Mouse (Mus musculus) lung, postnatal 36 days (tissue): ENCODE measurements around the gene Gpr33.

Experiments
- DNase-seq: peaks from one replicate; pipeline ENCODE4 v3.0.0; 2022; ENCODE audit warnings: mixed read lengths

Gene Gpr33

DNA sequence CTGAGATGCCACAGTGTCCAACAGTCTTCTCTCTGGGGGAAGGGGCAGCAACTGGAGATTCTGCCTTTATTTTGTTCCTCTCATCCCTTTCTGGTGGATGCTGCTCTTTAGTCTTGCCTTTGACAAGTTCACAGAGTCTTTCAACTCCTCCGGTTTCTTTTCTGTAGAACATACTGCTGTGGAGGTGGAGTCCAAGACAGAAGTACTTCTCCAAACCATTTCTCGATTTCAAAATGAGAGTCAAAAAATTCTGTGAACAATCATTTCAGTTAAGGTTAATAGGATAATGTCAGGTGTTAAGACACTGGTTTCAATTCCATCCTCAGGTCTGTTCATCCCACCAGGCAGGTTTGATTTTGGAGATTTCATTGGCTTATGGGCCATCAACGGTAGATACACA, at the start of gene Gpr33:
Gene Gpr33, minus strand, starts transcription at position 101 of the 400 bp plus-strand sequence.
- no peak for DNase-seq

GRCm38 (mm10) chr12:52049324-52049723, 21.5 kb upstream of the Gpr33 start:
- peak; percentile 9 for DNase-seq

DNA sequence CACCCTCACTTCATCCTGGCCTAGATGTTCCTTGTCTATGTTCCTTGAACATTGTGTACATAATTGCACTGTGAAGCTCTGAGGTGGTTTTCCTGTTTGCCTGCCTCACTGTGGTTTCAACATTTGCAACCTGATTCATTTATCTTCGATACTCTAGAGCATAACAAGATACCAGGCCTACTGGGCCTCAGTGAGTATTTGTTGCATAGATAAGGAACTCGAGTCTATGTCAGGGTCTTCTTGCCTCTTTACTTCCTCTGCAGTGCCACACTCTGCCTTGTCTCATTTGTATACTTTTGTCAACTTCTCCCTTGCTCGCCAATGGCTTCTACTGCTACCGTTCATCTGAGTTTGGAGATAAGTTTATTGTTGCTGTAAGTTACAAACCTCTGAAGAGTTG, 18.5 kb upstream of the Gpr33 start:
- DNase-seq, result no peak

GRCm38 (mm10) chr12:52042818-52043336, 15.0 kb upstream of the Gpr33 start:
- DNase-seq, result no peak

GRCm38 (mm10) chr12:52038352-52038751, 10.5 kb upstream of the Gpr33 start:
- no peak for DNase-seq

GRCm38 (mm10) chr12:52034956-52035355, 7.1 kb upstream of the Gpr33 start:
- DNase-seq, result no peak

GRCm38 (mm10) chr12:52032276-52032675, 4.4 kb upstream of the Gpr33 start:
- no peak for DNase-seq

DNA sequence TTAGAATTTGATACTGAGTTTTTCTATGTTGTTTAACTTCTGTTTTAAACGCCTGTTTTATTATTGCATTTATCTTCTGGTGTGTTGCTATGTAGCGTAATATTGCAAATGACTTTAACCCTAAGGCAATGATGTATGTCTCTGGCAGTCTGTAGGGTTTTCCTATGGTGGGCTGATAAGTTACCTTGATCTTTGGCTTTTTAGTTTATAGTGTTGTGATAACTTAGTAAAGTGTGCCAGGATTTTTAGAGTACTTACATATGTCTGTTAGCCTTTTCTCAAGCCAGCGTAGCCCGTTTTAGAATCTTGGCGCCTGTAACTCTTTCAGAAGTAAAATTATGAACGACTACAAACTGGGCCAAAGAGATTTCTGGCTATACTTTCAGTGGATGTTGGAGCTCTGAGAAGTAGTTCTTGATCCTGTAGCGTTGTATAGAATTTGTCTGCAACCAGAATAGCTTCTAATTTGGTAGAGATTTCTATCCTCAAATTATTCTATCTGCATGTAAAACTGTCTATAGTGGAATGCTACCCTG, 13.3 kb downstream of the Gpr33 start:
- no peak for DNase-seq

- DNase-seq, result peak; percentile 46
Observed at GRCm38 (mm10) chr12:52014044-52014443, 13.8 kb downstream of the Gpr33 start.

DNA sequence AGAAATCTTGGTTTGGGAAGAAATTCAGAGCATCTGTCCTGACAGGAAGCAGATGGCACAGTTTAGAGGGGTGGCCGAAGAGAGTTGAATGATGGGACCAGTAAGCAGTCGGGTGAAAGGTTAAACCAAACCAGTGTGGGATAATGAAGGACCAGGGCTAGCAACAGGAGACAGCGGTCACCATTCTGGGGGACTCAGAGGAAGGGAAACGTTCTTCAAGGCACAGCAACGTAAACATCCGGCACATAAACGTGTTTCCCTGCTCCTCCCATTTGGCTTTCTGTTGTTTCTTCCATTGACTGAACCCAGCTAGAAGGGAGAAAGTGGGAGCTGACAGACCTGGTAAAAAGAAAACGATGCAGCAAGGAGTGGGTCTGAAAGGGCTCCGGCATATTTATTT, 14.6 kb downstream of the Gpr33 start:
- no peak for DNase-seq

DNA sequence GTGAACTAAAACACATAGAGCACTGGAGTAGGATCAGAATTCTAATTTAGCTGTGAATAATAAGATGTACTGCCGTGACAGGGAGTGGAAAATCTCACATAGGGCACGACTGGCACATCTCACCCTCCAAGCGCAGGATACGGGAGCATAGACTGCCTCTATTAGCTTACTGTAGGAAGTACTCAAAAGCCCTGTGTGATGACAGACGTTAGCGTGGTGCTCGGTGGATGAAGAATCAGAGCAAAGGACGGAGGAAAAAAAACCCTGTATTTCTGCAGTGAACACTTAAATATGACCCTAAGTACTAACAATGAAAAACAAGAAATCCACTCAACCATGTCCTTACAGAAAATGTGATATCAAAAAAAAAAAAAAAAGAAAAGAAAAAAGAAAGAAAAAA, 15.7 kb downstream of the Gpr33 start:
- DNase-seq, result no peak

- DNase-seq, result peak; percentile 47
Observed at GRCm38 (mm10) chr12:52010630-52010961, 17.3 kb downstream of the Gpr33 start.

- DNase-seq, result no peak
Observed at GRCm38 (mm10) chr12:52009928-52010629, 17.8 kb downstream of the Gpr33 start.

- DNase-seq, result no peak
Observed at GRCm38 (mm10) chr12:52006633-52006994, 21.2 kb downstream of the Gpr33 start.

GRCm38 (mm10) chr12:52005877-52006632, 21.8 kb downstream of the Gpr33 start, which contains the start of gene Dtd2:
Gene Dtd2 (minus strand): TSS chr12:52006501.
- DNase-seq, result peak; percentile 90

GRCm38 (mm10) chr12:52002746-52003145, 25.1 kb downstream of the Gpr33 start:
- no peak for DNase-seq

DNA sequence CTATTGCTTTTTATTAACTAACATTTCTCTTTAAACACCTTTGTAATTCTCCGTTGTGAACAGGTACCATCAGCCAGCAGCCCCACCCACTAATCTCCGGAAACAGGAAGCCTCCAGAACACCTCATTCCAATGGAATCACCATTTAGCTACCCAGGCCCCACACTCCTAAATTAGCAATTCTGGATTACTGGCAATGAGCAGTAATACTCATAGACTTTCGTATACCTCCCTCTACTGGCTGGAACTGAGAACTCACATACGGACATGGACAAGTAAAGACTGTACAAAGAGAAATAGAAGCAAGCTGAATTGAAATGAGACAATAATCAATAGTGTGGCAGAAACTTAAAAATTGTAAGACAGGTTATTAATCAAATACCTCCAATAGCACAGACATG, 26.3 kb downstream of the Gpr33 start:
- peak; percentile 93 for DNase-seq

DNA sequence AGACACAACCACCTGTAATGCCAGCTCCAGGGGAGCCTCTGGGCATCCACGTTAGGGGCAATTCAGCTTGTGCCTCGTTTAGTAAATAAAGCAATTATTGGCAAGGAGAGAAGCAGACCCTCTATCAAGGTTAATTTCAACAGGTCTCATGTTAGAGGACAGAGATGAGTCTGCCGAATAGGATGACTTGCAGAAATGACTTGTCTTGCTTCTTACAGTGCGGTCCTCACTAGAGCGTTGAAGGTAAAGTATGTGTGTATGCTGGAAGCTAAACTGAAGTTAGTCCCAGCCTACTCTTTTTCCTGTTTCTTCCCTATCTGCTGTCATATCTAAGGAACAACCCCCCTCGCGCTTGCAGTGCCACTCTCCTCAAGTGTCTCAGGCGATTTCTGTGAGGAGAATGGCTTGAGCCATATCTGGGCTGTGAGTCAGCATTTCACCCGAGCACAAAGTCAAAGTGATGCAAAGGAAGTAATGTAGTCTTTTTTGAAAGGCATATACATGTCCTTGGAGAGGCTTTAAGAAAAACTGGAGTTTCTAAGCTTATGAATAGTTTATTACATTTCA, 29.4 kb downstream of the Gpr33 start:
- DNase-seq, result no peak

GRCm38 (mm10) chr12:51995738-51996536, 31.9 kb downstream of the Gpr33 start:
- DNase-seq, result no peak

DNA sequence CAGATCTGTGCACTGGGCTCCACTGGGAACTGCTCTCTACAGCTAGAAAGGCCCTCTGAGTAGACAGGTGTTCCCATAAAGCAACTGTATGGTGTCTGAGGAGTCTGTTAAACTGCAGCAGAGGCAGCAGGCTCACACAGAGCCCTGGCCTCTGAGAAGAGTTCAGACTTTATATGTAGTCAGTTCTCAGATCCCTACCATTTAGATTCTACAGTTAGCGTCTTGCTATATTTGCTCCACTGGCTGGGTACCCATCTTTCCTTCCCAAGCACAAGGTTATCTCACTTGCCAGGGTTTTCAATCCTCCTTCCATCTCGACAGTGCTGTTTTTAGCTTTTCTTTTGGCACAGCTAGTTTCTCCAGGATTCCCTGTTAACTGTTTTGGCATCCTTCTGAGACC, 37.2 kb downstream of the Gpr33 start:
- DNase-seq, result no peak

DNA sequence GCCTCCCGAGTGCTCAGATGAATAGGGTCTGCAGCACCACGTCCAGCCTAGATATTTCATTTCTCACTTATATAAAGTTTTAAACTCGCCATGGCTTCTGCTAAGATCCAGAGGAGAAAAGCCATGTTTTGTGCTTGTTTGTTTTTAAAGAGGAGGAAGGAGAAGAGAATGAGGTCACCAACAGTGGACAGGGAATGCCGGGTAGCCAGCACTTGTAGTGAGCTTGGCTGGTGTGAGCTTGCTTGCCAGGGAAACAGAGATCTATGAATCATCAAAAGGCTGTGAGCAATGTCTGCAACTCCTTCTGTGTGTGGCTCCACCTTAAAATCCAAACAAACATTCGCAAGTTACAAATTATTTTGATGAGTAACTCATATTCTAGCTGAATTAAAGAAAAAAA, 39.3 kb downstream of the Gpr33 start:
- no peak for DNase-seq

- DNase-seq, result no peak
Observed at GRCm38 (mm10) chr12:51985826-51986225, 42.0 kb downstream of the Gpr33 start.
